Mouse (Mus musculus): ENCODE measurements at regions not wholly inside any gene's neighbourhood (a gene's known extent, or its start where the extent isn't known, plus 50 kb on each side); places are given as distances from the start of the nearest gene placed in this dataset.
A peak's percentile ranks its signal among the peaks of the same experiment; 100 is the strongest.

DNA sequence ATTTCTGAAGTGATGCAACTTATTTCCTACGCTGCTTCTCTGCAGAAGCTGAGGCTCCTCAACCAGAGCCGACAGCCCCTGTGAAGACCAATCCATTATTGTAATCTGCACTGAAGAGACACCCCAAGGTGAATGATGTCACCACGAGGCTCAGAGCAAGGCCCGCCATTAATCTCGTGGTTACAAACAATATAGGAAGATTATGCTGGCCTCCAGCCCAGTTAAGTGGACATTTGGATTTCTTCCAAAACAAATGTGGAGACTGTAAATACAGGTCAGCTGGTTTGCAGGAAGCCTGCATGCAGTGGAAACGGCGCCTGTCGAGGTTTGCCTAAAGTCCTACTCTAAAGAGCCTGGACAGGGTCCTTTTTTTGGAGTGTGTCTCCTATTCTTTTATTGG is 390.6 kb upstream of the Zmiz1 start:
- no peak for DNase-seq

DNA sequence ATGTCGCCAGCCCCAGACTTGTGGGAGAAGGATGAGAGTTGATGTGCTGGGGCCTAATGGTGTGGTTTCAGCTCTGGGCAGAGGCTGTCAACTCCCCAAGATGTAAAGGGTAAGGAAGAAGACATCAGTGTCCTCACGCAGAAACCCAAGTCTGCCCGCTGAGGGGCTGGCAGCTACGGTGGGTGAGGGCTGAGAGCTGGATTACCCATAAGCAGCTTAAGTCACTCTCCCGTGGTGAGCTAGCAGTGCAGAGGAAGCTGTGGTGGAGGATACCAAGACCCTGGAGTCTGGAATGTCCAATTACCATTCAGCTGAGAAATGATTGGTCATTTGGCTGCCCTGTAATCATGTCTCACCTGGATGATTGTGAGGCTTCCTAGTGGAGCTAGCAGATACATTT is 385.8 kb upstream of the Zmiz1 start:
- no peak for DNase-seq

DNA sequence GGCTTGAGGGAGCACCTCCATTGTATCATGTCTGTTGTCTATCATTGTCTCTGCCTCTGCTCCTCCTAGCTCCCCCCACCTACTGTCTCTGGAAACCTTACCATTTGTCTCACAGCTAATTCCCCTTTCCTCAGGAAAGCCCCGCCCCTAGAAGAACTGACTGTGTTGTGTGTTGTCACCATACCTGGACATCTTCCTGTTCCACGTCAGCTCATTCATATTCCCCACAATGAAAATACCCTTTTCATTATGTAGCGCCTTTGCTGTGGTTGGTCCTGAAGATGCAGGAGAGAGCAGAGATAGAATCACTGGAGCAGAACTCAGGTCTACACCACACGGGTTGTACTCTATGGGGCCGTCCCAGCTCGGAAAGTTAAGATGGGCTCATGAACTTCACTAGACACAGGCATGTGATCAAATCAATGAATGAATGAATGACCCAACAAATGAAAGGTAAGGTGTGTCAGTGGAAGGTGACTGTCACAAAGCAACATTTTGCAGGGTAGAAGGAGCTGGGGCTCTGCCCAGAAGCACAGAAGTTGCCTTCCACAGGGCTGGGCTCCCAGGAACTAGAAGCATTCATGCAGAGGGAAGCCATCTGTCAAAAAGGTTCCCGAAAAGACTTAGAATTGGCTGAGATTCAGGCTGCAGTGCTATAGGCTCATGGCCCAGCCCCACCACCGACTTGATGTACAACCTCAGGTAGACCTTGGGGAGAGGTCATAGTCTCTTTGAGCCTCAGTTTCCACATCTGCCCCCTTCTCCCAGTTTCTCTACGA is 384.8 kb upstream of the Zmiz1 start:
- DNase-seq = peak; percentile 31

DNA sequence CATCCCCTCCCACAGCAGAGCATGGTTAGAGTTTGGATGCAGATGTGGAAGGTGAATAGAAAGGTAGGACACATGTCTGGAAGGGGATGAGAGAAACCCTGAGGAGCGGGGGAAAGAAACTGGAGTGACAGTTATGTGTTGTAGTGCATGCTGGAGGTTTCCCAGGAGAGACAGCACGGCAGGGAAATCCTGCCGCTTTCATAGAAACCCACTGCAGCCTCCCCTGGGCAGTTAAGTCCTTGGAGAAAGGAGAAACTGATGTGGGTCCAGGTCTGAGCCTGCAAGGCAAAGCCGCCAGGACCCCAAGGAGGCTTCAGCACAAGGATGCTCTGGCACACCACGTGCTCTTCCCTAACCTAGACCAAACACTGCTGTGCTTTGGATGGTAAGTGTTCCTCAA is 384.1 kb upstream of the Zmiz1 start:
- DNase-seq = no peak

DNA sequence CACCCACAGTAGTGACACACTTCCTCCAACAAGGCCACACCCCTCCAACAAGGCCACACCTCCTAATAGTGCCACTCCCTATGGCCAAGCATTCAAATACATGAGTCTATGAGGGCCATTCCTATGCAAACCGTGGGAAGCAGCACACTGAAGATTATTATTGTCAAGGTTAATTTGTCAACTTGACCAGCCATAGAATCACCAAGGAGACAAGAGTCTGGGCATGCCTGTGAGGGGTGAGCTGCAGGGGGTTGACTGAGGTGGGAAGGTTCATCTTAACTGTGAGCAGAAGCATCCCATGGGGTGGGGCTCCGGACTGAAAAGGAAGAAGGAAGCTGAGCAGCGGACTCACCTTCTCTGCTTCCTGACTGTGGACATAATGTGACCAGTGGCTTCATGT is 378.6 kb upstream of the Zmiz1 start:
- no peak for DNase-seq

DNA sequence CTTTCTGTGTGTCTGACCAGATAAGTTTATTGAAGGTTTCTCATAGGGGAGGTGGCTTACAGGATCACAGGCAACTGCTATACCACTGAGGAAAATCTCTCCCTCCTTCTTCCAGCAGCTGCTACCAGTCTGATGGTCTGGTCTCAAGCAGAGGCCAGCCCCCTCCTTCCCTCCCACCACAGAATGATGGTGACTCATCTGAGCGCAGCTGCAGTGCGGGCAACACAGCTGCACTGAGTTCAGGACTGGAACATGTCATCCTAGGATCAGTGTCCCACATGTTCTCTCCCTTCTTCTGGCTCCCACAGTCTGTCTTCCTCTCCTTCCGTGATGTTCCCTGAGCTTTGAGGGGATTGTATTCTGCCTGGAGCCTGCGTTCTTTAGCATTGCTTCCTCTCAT is 375.1 kb upstream of the Zmiz1 start:
- DNase-seq = no peak

DNA sequence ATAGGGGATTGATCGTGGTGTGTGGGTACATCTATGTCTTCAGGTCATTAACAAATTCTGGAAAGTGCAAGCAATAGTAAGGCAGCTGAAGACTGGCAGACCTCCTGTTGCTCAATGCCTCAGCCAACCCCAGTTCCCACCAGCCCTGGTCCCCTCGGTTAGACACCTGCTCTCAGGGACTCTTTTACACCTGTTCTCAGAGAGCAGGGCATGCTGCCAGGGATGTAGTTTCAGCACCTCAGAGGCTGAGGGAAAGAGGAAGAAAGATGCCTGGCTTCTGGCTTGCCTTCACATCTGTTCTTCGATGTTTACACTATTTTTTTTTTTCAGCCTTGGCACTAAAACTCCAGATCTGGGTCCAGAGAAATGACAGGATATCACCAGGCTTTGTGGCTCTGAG is 362.2 kb upstream of the Zmiz1 start:
- DNase-seq = no peak

DNA sequence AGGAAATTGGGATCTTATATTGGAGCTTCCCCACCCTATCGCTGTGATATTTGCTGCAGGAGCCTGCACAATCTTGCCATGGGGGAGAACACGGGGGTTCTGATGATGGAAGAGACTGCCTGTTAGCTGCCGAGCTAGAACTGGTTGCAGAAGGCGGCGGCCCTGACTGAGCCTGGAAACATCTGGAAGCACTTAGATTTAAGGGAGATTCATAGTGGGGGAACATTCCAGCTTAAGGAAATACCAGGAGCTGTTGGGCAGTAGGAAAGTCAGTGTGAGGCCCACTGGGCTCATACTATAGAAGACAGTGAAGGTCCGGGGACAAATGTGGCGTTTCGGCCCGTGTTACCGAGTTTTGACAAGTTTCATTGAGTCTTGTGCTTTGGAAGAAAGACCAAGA is 353.6 kb upstream of the Zmiz1 start:
- DNase-seq = no peak

DNA sequence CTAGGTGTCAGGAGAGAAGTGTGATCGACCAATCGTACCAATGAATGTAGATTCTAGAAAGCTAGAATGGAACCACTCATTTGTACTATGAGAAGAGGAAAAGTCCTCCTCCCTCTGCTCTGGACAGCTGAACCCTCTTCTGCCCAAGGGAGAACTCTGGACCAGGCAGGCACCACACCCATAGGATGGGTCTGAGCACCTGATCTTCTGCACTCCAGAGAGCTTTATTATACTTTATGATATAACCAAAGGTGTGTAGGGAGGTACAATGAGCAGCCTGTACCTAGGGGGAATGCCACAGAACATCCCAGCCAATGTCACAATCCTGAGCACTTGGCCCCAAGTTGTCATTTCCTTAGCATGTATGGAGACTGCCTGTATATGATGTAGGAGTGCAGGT is 352.5 kb upstream of the Zmiz1 start:
- no peak for DNase-seq

DNA sequence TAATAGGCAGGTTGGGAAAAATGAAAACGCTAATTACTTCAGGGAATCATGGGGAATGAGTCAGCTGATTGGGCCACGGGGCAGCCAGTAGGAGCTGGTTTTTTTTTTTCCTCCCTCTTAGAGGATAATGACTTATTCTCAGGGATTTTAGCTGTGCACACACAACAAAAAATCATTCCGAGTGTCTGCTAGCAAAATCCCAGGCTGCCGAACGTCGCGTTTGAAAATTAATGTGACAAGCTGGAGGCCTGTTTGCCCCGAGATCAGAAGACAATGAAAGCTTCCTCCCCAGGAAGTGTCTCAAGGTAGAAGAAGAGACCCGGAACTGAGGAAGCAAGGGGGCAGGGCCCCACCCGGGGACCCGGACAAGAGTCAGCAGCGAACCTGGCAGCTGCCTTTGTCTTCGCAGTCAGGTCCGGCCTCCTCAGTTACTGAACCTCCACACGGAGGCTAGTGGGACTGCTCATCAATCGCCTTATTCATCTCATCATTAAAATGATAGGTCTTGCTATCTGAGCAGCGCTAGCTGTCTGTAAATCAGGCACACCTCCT is 350.8 kb upstream of the Zmiz1 start:
- DNase-seq = no peak

DNA sequence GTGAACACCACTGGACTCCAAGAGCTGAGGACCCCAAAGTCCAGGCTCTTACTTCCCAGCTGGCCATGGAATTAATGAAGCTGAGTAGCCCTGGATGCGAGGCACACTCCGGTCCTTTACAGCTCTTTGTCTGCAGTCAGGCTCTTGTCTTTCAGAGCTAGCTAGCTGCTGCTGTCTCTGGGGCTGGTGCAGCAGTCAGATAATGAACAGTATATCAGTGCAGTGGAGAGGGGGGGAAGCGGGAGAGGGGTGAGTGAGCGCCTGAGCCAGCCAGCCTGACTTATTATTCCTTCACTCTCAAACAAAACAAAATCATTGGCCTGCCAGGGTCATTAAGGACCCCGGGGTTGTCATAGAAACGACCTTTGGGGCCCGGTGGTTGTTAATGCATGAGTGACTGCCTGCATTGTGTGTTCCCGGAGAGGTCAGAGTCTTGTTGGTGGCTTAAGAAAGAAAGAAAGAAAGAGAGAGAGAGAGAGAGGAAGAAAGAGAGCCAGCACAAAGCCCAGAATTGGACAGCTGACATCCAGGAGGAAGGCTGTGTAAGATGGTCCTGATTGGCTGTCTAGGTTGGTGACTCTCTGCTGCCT is 350.2 kb upstream of the Zmiz1 start:
- DNase-seq = no peak

DNA sequence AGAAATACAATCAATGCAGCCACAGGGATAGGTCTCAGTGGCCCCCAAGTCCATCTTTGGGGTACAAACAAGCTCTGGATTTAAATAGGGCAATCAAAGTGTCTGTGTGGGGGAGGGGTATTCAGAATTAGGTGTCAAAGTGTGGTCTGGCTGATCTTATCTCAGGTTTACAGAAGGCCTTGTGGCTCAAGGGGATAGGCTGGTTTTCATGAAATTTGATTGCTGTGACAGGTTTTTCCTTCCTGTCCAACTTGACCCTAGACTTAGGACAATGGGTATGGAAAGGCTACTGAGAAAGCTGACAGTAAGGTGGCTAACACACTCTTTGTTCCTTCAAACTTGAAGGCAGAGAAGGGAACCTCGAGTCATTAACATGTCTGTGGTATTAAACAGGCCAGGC is 349.3 kb upstream of the Zmiz1 start:
- no peak for DNase-seq

DNA sequence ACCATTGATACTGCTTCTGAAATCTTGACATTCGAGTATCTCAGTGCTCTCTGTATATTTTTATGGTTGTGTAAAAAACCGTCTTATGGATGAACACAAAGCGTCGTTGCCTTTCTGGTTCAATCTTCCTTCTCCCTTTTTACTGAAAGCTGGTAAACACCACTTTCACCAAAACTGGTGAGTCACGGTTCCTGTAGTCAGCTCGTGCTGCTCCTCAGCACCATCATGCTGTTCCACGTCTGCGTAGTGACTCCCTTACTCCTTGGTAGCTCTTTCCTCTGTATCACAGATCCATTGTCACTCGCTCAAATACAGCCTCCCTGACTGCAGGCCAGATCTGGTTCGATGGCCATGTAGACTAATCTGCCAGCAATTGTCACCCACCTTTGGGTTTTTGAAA is 346.2 kb upstream of the Zmiz1 start:
- DNase-seq = no peak

DNA sequence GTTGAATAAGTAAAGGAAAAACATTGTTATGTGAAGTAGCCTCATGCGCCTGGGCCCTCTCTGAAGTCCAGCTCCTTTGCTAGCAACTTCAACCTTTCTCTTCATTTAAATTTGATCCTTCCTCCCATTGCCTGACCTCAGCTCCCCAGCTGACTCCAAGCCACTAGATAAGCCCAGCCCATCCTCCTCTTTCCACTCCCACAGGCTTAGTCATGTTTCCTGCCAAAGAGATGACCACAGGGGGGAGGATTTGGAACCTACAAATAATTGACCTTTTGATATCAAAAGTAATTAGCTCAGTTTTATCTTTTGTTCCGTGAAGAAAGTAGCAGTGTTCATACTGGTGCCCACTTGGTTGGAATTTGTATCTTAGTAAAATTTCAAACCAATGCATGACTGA is 345.7 kb upstream of the Zmiz1 start:
- no peak for DNase-seq

DNA sequence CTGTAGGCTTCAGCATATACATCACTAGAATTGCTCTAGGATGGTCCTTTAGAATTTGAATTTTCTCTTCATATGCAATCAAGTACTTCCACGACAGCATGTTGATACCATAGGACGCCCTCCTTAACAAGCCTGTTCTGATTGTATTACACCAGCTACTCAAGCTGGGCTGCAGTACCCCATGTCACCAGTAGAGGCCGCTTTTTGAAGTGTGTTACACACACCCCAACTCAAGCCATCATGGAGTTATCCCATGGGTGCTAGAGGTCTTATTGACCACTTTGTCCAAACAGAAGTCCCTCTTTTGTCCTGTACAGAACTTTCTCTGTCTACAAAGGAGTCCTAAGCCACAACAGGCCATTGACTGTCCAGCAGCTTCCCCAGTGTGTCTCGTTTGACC is 342.6 kb upstream of the Zmiz1 start:
- DNase-seq = peak; percentile 39

DNA sequence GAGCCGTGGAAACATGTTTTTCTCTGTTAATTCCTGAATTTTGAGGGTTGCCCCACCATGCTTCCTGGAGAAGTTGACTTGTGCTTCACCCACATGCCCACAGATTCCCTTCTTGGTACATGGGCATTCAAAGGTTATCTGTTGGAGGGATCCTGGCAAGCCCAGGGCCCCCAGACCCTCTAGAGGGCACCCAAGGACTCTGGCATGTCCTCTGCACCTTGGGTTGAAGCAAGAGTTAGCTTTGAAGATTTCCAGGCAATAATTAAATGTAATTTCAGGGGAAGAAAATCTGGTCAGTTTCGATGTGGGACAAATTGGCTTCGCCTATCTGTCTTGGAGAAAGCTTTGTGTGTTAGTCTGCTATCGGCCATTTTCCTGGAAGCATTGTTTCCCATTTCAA is 339.0 kb upstream of the Zmiz1 start:
- no peak for DNase-seq

DNA sequence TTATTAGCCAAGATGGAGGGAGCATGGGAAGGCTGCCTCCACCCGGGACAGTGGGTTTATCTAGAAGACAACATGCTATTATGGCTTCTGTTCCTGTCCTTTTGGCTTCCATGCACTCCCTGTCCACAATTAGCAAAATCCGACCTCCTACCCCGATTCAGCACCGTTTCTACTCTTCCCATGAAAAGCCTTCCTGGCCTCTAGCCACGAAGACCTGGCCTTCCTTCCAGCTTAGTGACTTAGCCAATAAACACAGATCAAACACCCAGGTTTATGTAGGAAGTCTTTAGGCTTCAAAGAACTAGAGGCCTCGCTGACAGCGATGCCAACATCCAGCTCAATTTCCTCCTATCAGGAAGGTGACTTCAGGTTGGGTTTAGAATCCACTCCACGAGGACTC is 338.5 kb upstream of the Zmiz1 start:
- no peak for DNase-seq

DNA sequence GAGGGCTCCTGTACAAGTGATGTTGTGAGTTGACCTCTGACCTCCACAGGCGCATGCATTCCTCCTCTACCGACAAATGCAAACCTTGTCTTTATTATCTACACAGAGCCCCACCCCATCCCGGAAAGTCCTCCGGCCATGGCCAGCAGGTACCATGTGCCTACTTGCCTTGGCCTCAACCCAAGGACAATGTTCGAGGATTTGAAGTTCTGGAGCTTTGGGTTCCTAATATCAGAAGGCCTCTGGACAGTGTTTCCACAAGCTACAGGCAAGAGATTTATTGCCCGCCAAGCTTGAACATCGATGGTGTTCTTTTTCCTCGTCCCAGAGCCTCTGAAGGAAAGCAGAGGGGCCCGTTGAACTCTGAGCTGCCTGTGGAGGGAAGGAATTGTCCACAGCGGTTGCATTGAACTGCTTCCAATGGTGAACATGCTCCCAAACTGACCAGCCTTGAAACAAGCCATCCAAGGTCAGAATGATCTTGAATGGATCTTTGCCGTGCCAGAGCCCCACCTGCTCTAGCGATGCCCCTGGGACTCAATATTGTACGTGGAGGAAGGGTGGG is 335.9 kb upstream of the Zmiz1 start:
- DNase-seq = no peak

DNA sequence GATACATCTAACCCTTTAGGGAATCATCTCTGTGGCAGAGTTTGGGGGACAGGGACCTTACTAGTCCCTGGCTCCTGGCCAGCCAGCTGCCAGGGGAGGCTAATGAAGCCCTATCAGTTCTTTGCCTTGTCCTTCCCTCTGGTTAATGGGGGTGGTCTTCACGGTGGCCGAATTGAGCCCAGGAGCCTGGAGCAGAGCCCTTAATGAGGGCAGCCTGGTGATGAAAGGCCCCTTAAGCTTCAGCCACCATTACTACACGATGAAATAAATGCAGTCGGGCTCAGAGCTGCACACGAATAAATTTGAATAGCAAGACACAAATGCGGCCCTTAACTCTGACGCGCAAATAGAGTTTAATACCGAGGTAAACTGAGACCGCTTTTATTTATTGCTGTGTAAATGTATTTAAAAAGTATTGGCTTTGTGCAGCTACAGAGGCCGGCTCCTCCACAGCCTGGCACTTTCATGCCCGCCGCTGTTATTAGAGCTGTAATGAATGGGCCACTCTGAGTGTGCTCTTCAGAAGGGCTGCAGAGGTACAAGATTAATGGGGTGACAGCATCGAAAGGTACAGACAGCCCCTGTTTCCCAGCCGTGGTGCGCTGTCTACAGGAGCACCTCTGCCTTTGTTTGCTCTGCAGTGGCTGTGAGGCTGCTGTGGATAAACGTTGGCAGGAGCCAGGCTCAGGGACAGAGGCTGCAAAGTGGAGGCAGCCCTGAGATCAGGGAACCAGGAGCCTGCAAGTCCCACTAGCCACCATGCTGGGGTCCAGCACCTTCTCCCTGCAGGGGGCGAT is 335.2 kb upstream of the Zmiz1 start:
- no peak for DNase-seq

DNA sequence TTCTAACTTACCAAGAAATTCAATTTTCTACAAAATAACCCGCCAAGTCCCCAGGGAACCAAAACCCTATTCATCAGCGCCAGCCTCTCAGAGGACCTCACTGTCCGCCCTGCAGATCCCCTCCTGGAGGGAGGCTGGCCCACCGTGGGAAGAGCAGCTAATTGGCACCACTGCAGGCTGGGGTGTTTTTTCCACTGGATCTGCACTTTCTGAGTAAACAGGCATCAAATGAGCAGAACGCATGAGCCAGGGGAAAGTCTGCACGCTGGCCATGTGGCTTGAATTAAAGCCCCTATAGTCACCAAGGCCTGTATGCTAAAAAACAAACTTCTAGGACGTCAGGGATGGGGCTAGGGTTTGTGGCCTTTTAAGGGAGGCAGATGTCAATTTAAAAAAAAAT is 332.4 kb upstream of the Zmiz1 start:
- DNase-seq = no peak

DNA sequence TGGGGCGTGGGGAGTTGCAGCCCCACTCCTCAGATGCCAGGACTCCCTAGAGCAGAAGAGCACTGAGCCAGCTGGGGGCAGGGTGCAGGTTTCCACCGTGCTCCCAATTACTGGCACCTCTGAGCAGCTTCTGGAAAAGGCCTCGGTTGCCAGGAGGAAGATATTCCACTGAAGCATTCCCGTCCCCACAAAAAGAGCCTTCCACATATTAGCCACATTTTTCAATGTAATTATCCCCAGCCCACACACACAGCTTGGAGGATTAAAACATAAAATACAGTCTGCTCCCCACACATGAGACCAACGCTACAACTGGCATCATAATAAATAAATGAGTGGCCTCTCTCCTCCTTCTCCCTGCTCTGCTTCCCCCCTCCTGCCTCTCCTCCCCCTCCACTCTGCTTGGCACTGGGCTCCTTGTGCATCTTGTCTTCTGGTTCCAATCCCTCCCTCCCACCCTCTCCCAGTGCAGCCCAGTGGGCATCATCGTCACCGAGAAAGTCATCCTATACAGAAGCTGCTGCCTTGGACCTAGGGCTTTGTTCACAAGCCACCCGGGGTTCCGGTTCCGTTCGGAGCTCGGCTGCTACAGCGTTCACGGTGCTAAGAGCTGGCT is 331.3 kb upstream of the Zmiz1 start:
- peak; percentile 47 for DNase-seq

DNA sequence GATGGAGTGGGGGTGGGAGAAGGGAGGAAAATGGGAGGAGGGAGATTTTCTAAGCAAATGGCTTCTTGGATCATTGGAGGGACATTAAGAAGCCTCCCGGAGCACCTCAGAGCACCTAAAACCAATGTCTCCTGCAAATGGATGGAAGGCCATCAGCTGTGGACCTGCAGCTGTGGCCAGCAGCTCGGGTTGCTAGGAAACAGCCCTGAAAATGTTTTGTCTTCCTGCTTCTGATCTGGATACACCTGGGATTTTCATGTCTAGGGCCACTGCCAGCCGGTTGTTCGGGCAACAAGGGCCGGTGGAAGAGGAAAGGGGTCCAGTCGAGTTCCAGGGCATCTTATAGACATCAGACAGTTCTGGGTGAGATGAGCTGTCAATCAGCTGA is 330.8 kb upstream of the Zmiz1 start:
- no peak for DNase-seq

DNA sequence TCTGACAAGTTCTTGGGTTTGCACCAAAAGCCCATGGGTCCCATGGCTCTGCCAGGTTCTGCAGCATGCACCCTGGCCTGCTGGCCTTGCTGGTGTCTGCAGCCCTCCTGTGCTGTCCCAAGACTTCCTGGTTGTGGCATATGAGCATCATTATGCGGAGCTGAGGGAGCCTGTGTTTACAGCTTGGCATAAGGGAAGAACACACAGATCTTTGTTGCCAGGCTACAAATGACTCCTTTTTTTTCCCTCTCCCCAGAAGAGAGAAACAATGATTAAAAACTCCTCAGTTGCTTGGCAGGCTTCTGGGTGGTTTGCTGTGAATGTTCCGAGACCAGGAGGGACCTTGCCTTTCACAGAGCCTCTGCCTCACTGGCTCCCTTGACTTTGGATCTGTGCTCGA is 323.6 kb upstream of the Zmiz1 start:
- no peak for DNase-seq
